Mouse (Mus musculus) heart, adult 18-20 months (tissue): Measurements from ENCODE around the gene Mmrn2. TPM values are rescaled to one million over a fixed set of nuclear protein-coding genes. Genes with fewer than 3 reads are reported as not detected.
A peak's percentile ranks its signal among the peaks of the same experiment; 100 is the strongest.

ENCODE experiments used
- DNase-seq, 2 experiments: peaks; one replicate each; pipeline ENCODE4 v3.0.0; 2021 to 2022; ENCODE audit warnings: mixed read lengths in 1 of 2
- long read RNA-seq, 2 experiments: library from polyadenylated mRNA; stranded (forward); transcript quantifications; one replicate each; pipeline ENCODE4 v2.0.0; 2021
- total RNA-seq, 2 experiments: library from RNA; stranded (reverse); gene quantifications; 2 replicates each; pipeline ENCODE4 v1.2.3; 2021

Gene Mmrn2
- total RNA-seq = 10 to 100 TPM; 30.1 to 30.7 TPM
- long read RNA-seq, experiment 1, transcript Mmrn2-201 (7 exons, 3,974 nt) = major isoform, 9 of 16 reads
- long read RNA-seq, experiment 1, partial matches to known transcripts = 4 of 16 reads
- long read RNA-seq, experiment 1, other reads (novel, unspliced or antisense) = 3 of 16 reads
- long read RNA-seq, experiment 2, partial matches to known transcripts = 2 of 6 reads
- long read RNA-seq, experiment 2, other reads (novel, unspliced or antisense) = 2 of 6 reads

DNA sequence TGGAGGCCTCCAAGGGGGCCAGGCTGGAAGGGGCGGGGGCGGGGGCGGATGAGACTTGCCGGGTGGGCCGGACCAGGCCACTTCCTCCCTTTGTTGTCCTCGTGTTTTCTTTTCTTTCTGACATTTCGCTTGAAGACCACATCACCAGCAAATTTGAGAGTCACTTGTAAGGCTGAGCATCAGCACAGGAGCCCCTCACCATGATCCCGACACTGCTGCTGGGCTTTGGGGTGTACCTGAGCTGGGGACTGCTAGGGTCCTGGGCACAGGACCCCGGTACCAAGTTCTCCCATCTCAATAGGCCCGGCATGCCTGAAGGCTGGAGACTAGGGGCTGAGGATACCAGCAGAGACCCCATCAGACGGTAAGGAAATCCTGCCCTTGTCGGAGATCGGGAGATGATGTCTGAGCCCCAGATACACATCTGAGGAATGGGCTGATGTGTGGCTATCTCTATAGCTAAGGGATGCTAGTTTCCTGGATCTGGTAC lies at the start of gene Mmrn2:
Gene Mmrn2 (plus strand): TSS at position 51 of the 490 bp plus-strand sequence.
- no peak for DNase-seq

DNA sequence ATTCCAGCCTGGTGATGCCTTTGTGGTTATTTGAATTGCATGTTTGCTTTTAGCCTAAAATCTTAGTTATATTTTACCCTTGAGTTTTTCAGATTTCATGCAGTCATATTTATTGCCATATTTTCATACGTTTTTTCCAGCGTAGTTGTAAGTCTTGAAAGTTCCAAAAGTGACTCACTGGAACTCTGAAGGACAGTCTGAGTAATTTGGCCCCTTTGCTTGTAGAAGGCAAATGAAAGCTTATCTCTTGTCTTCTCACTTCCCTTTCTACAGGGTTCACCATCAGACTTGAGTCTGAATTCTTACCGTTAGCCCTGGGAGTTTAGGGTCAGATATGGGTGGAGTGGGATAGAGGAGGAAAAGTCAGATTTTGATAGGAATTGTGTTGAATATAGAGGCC lies 48.7 kb upstream of the Mmrn2 start:
- no peak for DNase-seq

DNA sequence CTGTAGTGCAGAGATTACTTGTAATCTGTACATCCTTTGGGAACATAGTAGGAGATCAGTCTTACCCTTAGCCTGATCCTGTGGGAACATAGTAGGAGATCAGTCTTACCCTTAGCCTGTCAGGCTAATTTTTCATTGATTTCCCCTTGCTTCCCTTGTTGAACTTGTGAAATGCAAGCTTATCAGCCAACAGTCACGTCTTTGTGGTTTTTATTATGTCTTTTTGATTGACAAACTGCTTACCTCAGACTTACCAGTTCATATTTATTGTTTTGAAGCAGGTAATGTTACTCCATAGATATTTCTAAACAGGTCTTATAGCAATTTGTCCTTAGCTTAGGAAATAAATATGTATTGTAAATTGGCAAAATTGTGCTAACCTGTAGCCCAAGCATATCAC lies 47.6 kb upstream of the Mmrn2 start:
- no peak for DNase-seq

DNA sequence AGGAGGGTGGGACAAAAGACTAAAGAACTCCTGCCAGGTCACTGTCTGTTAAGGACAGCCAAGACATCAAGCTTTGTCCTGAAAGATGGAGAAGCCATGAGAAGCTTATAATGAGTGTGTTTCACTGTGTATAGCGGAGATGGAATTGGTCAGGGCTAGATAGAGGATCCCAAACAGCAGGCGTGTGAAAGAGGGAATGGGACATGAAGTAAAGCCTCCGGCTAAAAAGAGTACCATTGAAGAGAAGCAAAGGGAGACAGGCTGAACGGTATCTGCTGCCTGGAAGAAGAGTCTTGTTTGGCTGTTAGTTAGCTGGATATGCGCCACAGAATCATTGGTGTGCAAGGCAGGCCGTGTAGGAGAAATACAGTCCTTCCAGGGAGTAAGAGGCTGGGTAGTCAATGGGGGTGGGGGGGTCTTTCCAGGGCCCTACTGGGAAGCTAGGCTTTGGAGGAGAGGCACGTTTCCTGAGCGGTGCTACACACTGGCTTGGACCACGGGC lies 44.6 kb upstream of the Mmrn2 start:
- no peak for DNase-seq

DNA sequence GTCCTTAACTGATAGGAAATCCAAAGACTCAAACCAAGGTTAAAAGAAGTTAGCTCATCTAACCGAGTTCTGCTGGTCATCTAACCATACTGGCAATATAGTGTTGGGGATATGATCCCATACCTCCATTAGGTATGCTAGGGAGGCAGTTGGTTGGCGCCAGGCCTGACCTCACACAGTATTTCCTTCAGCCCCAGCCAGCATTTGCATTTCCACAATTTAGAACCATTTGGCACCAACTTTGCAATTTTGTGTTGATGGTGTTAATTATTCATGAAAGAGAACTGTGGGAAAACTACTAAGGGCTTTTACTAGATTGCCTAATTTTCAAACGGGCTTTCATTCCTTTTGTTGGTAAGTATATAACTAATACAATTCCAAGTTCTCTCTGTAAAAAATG lies 43.4 kb upstream of the Mmrn2 start:
- no peak for DNase-seq

DNA sequence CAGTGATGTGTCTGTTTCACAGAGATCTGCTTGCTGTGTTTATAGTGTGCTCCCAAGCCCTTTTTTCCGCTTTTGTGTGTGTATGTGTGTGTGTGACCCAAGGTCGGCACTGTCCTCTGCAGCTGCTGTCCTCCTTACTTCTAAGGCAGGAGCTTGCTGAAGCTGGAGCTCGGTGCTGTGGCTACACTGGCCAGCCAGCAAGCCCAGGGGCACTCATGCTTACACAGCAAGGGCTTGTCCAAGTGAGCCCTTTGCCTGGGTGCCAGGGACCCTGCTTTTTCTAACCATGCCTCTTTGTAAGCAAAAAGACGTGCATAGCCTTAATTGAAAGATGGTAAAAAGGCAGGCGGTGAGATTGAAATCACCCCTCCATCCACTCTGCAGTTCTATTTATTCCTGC lies 42.8 kb upstream of the Mmrn2 start:
- no peak for DNase-seq

DNA sequence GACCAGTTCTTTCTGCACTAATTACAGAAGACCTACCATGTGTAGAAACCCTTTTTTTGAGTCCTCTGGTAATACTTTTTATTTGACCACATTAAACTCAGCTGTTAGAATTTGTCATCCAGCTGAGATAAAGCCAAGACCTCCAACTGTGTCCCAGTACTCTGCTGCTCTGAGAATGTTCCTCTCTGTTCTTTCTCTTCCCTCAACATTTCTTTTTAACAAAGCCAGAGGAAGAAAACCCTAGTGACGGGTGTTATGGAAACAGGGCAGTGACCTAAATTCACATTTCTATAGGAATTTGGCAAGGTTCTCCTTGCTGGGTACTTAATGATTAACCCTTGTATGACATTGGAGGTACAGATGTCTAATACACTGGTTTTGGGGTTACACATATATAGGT lies 35.8 kb upstream of the Mmrn2 start:
- DNase-seq = no peak

DNA sequence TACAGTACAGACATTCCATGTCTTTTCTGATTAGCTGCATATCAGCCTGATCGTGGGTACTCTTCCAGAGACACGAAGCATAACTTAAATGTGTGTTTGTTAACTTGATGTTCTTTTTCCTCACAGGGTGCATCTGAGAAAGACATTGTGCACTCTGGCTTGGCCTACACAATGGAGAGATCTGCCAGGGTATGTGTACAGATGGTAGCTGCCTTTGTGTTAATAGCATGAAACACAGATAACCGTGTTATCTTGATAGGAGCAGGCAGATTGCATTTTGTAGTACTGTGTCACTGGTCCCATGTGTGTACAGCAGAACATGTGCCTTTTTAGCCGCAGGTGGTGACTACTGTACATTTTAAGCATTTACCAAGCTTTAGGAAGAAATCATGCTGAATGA lies 33.3 kb upstream of the Mmrn2 start:
- no peak for DNase-seq

DNA sequence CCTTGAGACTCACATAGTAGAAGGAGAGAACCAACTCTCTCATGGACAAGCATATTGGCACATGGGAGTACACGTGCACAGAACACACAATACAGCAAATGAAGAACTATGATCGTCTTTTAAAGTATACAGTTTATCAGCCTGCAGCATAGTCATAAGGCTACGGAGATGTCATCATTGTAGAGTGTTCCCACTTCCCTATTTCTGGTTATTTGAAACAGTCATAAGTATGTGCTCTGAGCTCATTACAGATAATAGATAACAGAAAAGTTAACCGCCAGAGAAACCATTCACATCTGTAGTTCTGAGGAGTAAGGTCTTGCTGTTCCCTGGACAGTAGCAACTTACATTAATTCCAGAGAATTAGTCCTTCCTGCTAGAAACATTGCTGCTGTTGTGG lies 32.2 kb upstream of the Mmrn2 start:
- DNase-seq = no peak

DNA sequence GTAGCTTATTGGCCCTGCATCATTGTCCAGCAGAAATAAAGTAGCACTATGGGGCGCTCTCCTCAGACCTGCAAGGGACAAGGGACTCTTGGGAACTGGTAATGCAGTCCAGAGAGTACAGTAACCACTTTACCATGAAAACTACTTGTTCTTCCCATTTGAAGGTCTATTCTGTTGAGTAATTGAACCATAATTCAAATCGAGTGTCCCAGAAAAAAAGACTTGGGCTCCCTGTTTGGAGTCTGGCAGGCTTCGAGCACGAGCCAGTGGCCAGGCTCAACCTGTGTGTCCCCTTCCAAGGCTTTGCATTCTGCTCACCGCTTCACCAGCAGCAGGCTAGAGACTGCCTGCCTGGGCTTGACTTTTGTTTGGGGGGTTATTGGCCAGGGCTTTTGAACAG lies 30.9 kb upstream of the Mmrn2 start:
- DNase-seq = no peak

DNA sequence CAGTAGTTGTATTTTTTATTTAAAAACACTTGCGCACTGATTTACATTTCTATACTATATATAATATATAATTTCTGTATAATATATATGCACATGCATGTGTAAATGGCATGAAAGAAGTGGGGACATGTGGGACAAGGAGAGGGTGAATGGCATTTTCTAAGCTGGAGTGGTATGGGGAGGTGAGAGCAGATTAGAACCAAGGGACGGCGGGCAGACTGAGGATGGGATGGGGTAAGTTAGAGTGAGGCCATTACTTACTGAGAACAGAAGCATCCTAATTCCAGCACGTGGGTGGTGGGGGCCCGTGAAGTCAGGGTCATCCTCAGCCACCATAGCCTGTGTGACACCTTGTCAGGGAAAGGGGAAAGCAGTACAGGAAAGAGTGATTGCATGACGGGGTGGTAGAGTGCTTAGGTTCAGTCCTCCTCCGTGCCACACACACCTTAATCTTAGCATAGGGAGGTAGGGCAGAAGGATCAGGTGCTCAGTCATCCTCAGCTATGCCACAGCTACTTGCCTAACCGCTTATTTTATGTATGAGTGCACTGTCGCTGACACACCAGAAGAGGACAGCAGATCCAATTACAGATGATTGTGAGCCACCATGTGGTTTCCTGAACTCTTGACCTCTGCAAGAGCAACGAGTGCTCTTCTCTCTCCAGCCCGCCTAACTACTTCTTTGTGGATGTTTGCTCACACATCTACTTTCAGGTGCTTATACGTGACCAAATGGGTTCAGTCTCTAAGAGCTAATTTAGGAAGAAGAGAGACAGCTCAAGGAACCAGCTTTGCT lies 29.3 kb upstream of the Mmrn2 start:
- no peak for DNase-seq

DNA sequence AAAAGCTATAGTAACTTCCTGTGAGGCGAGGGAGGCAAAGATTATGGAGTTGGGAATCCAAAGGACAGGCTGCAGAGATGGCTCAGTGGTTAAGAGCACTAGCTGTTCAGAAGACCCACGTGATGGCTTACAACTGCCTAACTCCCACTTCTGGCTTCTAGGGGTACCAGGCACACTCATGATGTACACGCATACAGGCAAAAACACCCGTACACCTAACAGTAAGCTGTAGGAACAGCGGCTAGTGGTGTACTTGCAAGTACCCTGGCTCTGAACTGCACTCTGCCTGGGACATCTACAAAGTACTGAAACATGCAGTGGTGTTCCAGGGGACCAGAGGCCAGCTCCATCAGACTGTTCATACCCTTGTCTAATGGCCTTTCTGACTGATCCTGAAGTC lies 28.2 kb upstream of the Mmrn2 start:
- no peak for DNase-seq

DNA sequence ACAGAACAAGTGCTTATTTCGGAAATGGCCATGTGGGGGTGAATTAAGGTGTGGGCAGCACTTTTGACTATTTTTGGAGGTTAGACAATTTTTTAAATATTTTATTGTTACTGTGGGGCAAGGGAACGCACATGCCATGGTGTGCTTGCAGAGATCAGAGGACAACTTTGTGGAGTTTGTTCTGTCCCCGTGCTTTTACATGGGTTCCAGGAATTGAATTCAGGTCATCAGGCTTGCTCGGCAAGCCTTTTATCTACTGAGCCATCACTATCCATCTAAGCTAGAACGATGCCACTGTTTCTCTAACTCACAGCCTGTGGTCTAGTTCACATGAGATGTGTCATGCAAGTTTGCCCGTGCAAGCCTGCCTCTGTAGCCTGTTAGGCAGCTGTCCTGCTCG lies 27.0 kb upstream of the Mmrn2 start:
- DNase-seq = no peak

DNA sequence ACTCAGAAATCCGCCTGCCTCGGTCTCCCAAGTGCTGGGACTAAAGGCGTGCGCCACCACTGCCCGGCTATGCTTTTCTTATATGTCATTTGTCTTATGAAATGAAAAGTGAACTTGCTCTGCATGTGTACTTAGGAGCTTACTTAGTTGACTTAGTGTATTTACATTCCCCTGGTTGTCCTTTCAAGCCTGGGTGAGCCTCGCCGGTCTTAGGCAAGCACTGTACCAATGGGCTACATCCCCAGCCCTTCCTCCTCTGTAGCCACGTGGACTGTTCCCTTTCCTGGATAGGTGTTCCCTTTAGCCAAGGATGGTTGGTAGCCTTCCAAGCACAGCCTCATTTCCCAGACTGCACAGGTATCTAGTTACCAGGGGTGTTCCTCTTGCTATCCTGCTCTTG lies 26.3 kb upstream of the Mmrn2 start:
- DNase-seq = no peak

DNA sequence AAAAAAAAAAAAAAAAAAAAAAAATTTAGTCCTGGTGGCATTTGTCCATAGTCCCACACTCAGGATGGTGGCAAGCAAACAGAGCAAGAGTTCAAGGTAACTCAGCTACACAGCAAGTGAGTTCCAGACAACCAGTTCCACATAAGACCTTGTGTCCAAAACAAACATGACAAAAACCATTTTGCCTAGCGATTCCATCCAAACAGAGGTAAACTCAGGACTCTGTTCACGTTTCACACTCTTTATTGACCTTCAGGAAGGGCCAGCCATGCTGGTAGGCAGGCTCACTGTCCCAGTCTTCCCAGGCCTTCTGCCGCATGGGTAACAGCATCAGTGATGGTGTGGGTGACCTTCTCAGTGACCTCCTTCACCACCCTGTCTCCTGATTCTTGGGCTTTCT lies 23.6 kb upstream of the Mmrn2 start:
- DNase-seq = no peak

DNA sequence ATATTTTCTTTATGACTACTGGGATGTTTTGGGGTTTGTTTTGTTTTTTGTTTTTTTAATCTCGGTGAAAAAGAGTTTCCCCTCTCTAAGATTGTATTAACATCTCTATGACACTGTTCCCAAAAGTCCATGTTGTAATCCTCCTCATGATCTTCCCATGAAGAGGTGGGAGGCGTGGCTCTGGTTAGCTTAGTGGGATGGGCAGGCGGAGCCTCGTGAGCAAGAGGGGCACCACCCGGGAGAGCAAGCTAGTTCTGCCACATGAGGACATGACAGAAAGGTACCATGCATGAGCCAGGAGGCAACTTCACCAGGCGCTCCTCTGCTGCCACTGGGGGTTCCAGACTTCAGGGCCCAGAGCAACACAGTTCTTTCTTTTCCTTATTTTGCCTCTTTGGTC lies 22.7 kb upstream of the Mmrn2 start:
- DNase-seq = no peak

DNA sequence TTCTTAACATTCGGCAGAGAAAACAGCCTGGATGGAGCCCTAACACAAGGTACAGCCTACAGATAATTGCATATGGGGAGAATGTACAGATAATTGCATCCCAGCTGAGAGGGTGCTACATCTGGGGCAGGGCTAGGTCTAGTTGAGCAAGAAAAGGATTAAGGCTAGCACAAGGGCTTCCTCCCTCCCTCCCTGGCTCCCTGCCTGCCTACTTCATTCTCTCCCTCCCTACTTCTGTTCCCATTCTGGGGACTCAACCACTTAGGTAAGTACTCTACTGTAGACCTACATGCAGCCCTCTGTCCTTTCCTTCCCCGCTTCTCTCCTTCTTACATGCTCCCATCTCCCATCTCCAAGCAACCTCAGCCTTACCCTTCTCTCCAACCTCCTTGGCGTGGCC lies 21.9 kb upstream of the Mmrn2 start:
- DNase-seq = no peak

DNA sequence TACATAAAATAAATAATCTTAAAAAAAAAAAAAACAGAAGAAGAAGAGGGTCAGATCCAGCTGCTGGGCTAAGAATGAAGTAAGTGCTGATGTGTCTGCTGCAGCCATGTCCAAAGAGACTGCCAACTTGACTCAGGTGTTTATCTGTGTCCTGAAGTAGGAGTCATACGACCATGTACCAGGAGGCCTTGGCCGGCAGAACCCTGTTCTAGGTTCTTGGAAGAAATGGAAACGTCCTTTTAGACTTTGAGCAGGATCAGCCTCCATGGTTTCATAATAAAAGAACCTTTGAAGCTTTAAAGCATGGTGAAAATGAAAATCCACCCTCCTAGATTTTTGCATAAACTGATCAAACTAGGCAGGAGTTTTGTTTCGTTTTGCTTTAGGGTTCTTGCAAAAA lies 20.8 kb upstream of the Mmrn2 start:
- DNase-seq = no peak

DNA sequence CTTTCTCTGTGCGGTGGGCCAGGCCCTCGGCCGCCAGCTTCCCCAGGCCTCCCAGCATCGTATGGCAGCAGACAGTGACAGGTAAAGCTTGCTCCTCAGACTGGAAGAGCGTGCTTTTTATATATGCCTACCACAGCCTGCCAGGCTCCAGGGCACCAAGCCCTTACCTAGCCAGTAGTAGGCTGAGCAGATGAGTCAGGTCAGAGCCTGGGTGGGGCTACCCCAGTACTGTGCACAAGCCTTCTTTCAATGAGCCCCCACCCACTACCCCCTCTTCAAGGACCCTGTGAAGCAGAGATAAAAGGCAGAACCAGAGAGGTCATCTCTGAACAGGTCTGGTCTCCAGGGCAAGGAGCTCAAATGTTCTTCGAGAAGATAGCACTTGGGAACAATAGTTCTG lies 20.0 kb upstream of the Mmrn2 start, which contains the start of gene Fam25c:
Gene Fam25c (minus strand): TSS at position 133 of the 400 bp plus-strand sequence.
- no peak for DNase-seq

DNA sequence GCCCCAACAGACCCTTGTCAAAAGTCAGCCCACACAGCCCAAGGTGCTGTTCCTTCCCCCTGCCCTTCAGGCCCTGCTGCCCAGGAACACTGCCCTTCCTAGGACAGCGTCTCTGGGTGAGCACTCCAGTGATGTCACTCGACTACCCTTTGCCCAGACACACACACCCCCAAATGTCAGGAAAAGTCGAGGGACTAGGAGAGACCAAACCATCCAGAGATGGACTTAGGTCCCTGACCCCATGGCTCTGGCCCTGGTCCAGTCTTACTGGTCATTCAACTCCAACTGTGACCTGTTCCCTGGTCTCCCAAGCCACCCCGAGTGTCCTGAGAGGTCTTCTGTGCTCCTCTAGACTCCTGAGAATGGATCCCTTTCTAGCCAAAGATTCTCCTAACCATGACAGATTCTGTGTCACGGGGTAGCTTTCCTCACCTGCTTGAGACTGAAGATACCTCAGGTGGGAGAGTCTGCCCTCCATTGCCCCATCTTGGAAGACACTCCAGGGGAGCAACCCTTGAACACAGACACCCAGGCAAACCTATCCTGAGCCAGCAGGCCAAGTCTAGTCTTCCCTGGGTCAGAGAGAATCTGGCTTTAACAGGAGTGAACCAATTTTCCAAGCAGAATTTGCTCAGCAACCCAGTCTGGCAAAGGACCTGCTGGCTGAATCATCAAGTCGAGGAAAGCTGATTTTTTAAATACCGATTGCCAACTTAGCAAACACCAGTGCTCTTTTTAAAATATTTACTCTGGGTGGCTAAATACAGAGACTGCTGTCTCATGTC lies 17.4 kb upstream of the Mmrn2 start:
- peak in 1 of 2 experiments; percentile 26 for DNase-seq

DNA sequence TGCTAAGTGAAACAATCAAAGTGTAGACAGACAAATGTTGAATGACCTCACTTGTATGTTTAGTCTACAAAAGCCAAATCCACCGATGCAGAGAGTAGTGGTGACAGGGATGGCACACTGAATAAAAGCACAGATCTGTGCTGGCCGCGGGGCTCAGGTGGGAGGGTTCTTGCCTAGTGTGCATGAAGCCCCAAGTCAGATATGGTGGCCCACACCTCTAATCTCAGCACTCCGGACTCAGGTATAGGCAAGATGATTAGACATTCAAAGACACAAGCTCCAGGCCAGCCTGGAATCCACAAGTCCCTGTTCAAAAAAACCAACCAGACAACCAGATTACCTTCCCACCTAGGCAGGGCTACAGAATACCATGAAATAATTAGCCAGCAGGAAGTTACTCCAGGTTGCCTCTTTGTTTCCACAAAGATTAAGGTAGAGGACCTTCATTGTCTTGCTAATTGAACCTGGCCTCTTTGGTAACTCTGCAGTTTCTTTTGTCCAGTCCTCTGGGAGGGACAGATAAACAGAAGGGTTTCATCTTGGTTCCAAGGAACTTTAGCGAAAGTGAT lies 15.5 kb upstream of the Mmrn2 start:
- DNase-seq = no peak

DNA sequence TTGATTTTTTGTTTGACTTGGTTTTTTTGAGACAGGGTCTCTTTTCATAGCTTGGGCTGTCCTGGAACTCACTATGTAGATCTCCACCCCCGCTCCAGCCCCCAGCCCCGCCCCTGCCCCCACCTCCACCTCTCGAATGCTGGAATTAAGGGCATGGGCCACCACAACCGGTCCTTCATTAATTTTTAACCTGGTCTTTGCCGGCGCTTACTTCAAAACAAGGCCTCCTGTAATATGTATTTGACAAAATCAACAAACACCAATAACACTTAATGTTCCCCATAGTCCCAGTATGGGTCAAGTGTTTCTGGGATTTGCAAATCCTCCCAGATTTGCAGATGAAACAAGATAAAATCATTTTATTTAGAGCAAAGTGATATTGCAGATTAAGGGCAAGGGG lies 15.0 kb upstream of the Mmrn2 start:
- DNase-seq = no peak

DNA sequence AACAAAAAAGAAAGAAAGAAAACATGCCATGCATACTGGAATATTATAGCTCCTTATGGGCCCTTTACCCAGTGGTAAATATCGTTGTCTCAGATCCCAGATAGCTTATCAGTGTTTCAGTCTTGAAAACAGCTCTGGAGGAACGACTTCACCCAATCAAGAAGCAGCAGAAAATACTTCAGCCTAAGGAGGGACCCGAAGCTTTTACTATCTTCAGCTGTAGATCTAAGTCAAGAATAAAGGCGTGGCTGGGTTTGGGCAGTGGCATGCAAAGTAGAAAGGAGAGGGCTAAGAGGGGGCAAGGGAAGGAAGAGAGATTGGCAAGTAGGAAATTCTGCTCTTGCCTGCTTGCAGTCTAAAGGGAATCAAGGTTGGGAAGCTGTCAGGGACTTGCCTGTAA lies 13.1 kb upstream of the Mmrn2 start:
- no peak for DNase-seq
